Mouse (Mus musculus): ENCODE measurements around the gene Acrbp.

The Acrbp gene

DNA sequence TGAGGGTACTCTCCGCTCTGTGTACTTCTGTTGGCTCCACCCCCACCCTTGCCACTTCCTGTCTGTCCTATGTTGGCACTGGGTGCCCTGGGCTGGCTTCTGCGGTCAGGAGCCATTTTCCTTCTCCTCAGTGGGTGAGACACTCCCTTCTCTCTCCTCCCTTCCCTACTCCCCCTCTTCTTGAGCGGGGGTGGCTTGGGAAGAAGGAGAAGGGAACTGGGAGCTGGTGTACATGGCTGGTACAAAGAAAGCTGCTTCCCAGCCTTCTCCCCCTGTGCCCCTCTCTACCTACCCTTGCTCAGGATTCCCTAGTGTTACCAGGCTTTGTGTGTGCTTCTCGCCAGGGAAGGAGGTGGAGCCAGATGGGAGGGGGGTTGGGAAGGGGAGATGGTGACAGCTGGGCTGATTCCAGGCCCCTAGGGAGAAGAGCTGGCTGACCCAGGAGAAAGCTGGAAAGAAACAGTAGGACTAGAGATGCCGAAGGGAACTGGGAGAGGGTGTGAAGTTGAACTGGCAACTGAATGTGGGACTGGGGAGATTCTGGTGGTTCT, 50.0 kb downstream of the Acrbp start:
- peak; percentile 53 for DNase-seq

DNA sequence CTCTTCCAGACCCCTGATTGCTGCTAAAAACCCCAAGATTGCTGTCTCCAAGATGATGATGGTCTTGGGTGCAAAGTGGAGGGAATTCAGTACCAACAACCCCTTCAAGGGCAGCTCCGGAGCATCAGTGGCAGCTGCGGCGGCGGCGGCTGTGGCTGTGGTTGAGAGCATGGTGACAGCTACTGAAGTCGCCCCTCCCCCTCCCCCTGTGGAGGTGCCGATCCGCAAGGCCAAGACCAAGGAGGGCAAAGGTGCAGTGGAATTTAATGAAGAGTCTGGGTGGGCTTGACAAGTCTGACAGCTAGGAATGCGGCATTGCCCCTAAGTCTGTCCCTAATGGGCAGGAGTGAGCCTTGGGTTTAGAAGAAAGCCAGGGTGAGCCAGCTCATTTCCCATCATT, 52.0 kb downstream of the Acrbp start:
- no peak for DNase-seq

DNA sequence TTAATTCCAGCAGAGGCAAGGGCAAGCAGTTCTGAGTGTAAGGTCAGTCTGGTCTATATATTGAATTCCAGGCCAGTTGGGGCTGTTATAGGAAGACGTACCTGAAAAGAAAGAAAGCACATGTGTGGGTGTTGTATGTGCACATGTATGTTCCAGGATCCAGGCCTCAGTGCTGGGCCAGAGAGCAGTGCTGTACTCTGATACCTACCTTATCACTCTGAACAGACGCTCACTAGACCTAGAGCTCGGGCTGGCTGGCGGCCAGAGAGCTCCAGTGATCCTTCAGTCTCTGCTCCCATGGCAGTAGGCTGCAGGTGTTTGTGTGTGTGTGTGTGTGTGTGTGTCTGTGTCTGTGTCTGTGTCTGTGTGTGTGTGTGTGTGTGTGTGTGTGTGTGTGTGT, 54.7 kb downstream of the Acrbp start:
- no peak for DNase-seq

- no peak for DNase-seq
Observed at GRCm38 (mm10) chr6:125107705-125108104, 58.2 kb downstream of the Acrbp start.

- no peak for DNase-seq
Observed at GRCm38 (mm10) chr6:125109371-125109770, 59.9 kb downstream of the Acrbp start.

GRCm38 (mm10) chr6:125110927-125111326, 61.4 kb downstream of the Acrbp start:
- peak; percentile 50 for DNase-seq

GRCm38 (mm10) chr6:125112553-125112952, 63.1 kb downstream of the Acrbp start:
- DNase-seq, result no peak

All from cerebellum, adult 9-10 months (tissue).